Mouse (Mus musculus) heart, postnatal 0 days (tissue): ENCODE data around the gene Dpy19l3. TPM values are rescaled to one million over a fixed set of nuclear protein-coding genes. Genes with fewer than 3 reads are reported as not detected.

Source experiments
- ATAC-seq: fragments of 200-750 bp; cut with Nextera tagmentation; 2 replicates; pipeline ENCODE4 v1.8.0; 2017; ENCODE audit warnings: low read depth, moderate number of reproducible peaks, moderate library complexity; ENCODE audit not compliant: insufficient read depth
- DNase-seq: peaks from one replicate; pipeline ENCODE4 v3.0.0-alpha.2; 2016; ENCODE audit warnings: low spot score
- H3K27ac ChIP-seq: fragments of 300-500 bp; sonication (generic); 2 replicates; pipeline ENCODE4 v1.5.1; 2014; ENCODE audit warnings: low read depth, mild to moderate bottlenecking
- H3K27me3 ChIP-seq: fragments of 300-500 bp; sonication (generic); 2 replicates; pipeline ENCODE4 v1.6.1; 2014; ENCODE audit warnings: low read length, mixed read lengths; ENCODE audit not compliant: control insufficient read depth, insufficient read depth
- H3K36me3 ChIP-seq: fragments of 300-500 bp; sonication (generic); replicated peaks from 2 replicates; pipeline ENCODE4 v1.6.1; 2014; ENCODE audit warnings: low read length, mixed read lengths; ENCODE audit not compliant: control insufficient read depth, insufficient read depth
- H3K4me1 ChIP-seq: fragments of 300-500 bp; sonication (generic); 2 replicates; pipeline ENCODE4 v1.6.1; 2014; ENCODE audit warnings: antibody characterized with exemption; ENCODE audit not compliant: control insufficient read depth, insufficient read depth
- H3K4me2 ChIP-seq: fragments of 300-500 bp; sonication (generic); 2 replicates; pipeline ENCODE4 v1.6.1; 2014; ENCODE audit warnings: low read depth, mild to moderate bottlenecking, low read length, moderate library complexity
- H3K4me3 ChIP-seq: fragments of 300-500 bp; sonication (generic); 2 replicates; pipeline ENCODE4 v1.5.1; 2014; ENCODE audit warnings: low read depth, low read length
- H3K9ac ChIP-seq: fragments of 300-500 bp; sonication (generic); replicated peaks from 2 replicates; pipeline ENCODE4 v1.6.1; 2014; ENCODE audit warnings: low read depth, low read length, mixed read lengths
- H3K9me3 ChIP-seq: fragments of 300-500 bp; sonication (generic); replicated peaks from 2 replicates; pipeline ENCODE4 v1.6.1; 2016; ENCODE audit warnings: low read length; ENCODE audit not compliant: control insufficient read depth
- CTCF ChIP-seq: IDR thresholded peaks from 2 replicates; pipeline ENCODE4 v1.5.1; 2016; ENCODE audit warnings: antibody characterized with exemption, control low read depth, low read depth
- EP300 ChIP-seq: IDR thresholded peaks from 2 replicates; pipeline ENCODE4 v1.6.1; 2016; ENCODE audit warnings: antibody characterized with exemption, low read depth
- WGBS: fragments of 180-500 bp; shearing (Covaris S2); extraction: QIAGEN DNeasy Blood & Tissue Kit; methylation state at CpG from one replicate; pipeline ENCODE4 v1.1.7; 2014; 5-methylcytosine and 5-hydroxymethylcytosine counted together
- polyA plus RNA-seq: library from polyadenylated mRNA; unstranded; fragments of >200 nt; fragmentation: Nextera tagmentation; extraction: Ambion mirVana; gene quantifications from 2 replicates; pipeline ENCODE4 v1.2.1, GENCODE M21; 2015
- total RNA-seq: library from RNA; depleted of rRNA; stranded (reverse); fragments of >200 nt; gene quantifications from 2 replicates; pipeline ENCODE4 v1.2.3, GENCODE M21; 2014; ENCODE audit warnings: low replicate concordance

Gene Dpy19l3
- total and polyA plus RNA-seq, 2 experiments from 2014 or later, result 1.1 to 4.9 TPM

GRCm38 (mm10) chr7:35792150-35792848 is 38.0 kb upstream of the Dpy19l3 start:
- no peak for DNase-seq
- no peaks in the 10 kb centered on the region for H3K27me3 ChIP-seq
- peaks cover 83% of the 10 kb centered on the region for H3K36me3 ChIP-seq
- no peak overlapping the region for H3K27ac ChIP-seq
- H3K4me3 ChIP-seq, result no peak overlapping the region
- H3K4me1 ChIP-seq, result peaks cover 2% of the 10 kb centered on the region; the same call in 1 of the 2 replicates
- 75% methylated on average over 12 of the region's 12 CpGs for WGBS
- no peaks in the 10 kb centered on the region for H3K9me3 ChIP-seq
- H3K4me2 ChIP-seq, result no peak overlapping the region
- no peak overlapping the region for H3K9ac ChIP-seq
- ATAC-seq, result no peak
- TF ChIP-seq CTCF, result no peak
- TF ChIP-seq EP300, result no peak

GRCm38 (mm10) chr7:35790926-35791325 is 36.7 kb upstream of the Dpy19l3 start:
- H3K9ac ChIP-seq, result no peak overlapping the region
- no peaks in the 10 kb centered on the region for H3K9me3 ChIP-seq
- no peaks in the 10 kb centered on the region for H3K27me3 ChIP-seq
- no peaks in the 10 kb centered on the region for H3K4me1 ChIP-seq
- WGBS, result 82% methylated on average over 8 of the region's 8 CpGs
- peaks cover 93% of the 10 kb centered on the region for H3K36me3 ChIP-seq
- H3K27ac ChIP-seq, result no peak overlapping the region
- ATAC-seq (no peak), DNase-seq (no peak)
- H3K4me3 ChIP-seq, result no peak overlapping the region
- TF ChIP-seq CTCF (no peak), EP300 (no peak)
- no peak overlapping the region for H3K4me2 ChIP-seq

GRCm38 (mm10) chr7:35790201-35790600 is 35.9 kb upstream of the Dpy19l3 start:
- TF ChIP-seq CTCF (peak; percentile 50), EP300 (no peak)
- Histone ChIP-seq H3K27me3 (no peaks in the 10 kb centered on the region), H3K4me1 (no peaks in the 10 kb centered on the region), H3K4me2 (no peak overlapping the region), H3K27ac (no peak overlapping the region), H3K9ac (no peak overlapping the region), H3K4me3 (no peak overlapping the region), H3K9me3 (no peaks in the 10 kb centered on the region), H3K36me3 (peaks cover 93% of the 10 kb centered on the region)
- ATAC-seq, result no peak
- no peak for DNase-seq
- 90% methylated on average over 8 of the region's 8 CpGs for WGBS

GRCm38 (mm10) chr7:35785579-35785978 is 31.3 kb upstream of the Dpy19l3 start:
- WGBS, result 85% methylated on average over 4 of the region's 4 CpGs
- no peak overlapping the region for H3K4me2 ChIP-seq
- TF ChIP-seq EP300 (no peak), CTCF (no peak)
- DNase-seq (no peak), ATAC-seq (no peak)
- H3K9ac ChIP-seq, result no peak overlapping the region
- H3K4me3 ChIP-seq, result no peak overlapping the region
- peaks cover 81% of the 10 kb centered on the region for H3K36me3 ChIP-seq
- no peaks in the 10 kb centered on the region for H3K9me3 ChIP-seq
- H3K27ac ChIP-seq, result no peak overlapping the region
- no peaks in the 10 kb centered on the region for H3K4me1 ChIP-seq
- H3K27me3 ChIP-seq, result no peaks in the 10 kb centered on the region

- Histone ChIP-seq H3K4me1 (no peaks in the 10 kb centered on the region), H3K4me2 (no peak overlapping the region), H3K9ac (no peak overlapping the region), H3K27me3 (no peaks in the 10 kb centered on the region), H3K4me3 (no peak overlapping the region), H3K9me3 (no peaks in the 10 kb centered on the region), H3K27ac (no peak overlapping the region), H3K36me3 (peaks cover 75% of the 10 kb centered on the region)
- TF ChIP-seq EP300 (no peak), CTCF (no peak)
- DNase-seq (no peak), ATAC-seq (no peak)
Observed at GRCm38 (mm10) chr7:35782252-35782651, 28.0 kb upstream of the Dpy19l3 start.

GRCm38 (mm10) chr7:35774127-35774526 is 19.9 kb upstream of the Dpy19l3 start:
- no peaks in the 10 kb centered on the region for H3K9me3 ChIP-seq
- H3K4me2 ChIP-seq, result no peak overlapping the region
- no peak overlapping the region for H3K27ac ChIP-seq
- 84% methylated on average over 12 of the region's 12 CpGs for WGBS
- H3K4me1 ChIP-seq, result no peaks in the 10 kb centered on the region
- no peak for ATAC-seq
- TF ChIP-seq CTCF (no peak), EP300 (no peak)
- H3K27me3 ChIP-seq, result no peaks in the 10 kb centered on the region
- no peak overlapping the region for H3K4me3 ChIP-seq
- no peak overlapping the region for H3K9ac ChIP-seq
- peaks cover 55% of the 10 kb centered on the region for H3K36me3 ChIP-seq
- DNase-seq, result no peak
